Comparison of ENCODE assay signal across 9 mouse cellular contexts in genomic region chr13:36506315-36506714, GRCm38 (mm10).
A peak's percentile ranks its signal among the peaks of the same experiment; 100 is the strongest.
DNase-seq lines count a peak whose midpoint lies in the region; ATAC-seq lines count a peak whose summit lies in the region.
"Had no signal": no experiment of that assay in that cellular context is flagged by ENCODE, and none has a peak within 500 bp of the region (broad histone marks: within the 10 kb centered on the region; RNA-seq: fewer than 3 reads in every experiment).

No protein-coding gene starts in this region.

- no peak overlapping the region for H3K9ac ChIP-seq in heart, embryonic 11.5 days (ENCODE audit: low read depth, low read length)
- H3K9ac ChIP-seq: limb, embryonic 15.5 days had no signal

- H3K27me3 ChIP-seq in heart, embryonic 11.5 days (ENCODE audit: control insufficient read depth, insufficient read depth, low read length) = no peaks in the 10 kb centered on the region
- H3K27me3 ChIP-seq: limb, embryonic 15.5 days had no signal

- no peak for ATAC-seq in heart, embryonic 11.5 days (replicated peaks; ENCODE audit: insufficient number of reproducible peaks, low FRiP score, low TSS enrichment)
- no peak for ATAC-seq in erythroid progenitor cell, adult 5-6 weeks (replicated peaks; ENCODE audit: low FRiP score, poor library complexity, severe bottlenecking)

- no peak overlapping the region for H3K4me2 ChIP-seq in heart, embryonic 11.5 days
- H3K4me2 ChIP-seq: limb, embryonic 15.5 days had no signal

- H3K27ac ChIP-seq in heart, embryonic 11.5 days (ENCODE audit: low read depth, low read length) = no peak overlapping the region
- H3K27ac ChIP-seq: limb, embryonic 15.5 days had no signal

- H3K9me3 ChIP-seq in heart, embryonic 11.5 days (replicated peaks; ENCODE audit: control insufficient read depth, low read length) = no peaks in the 10 kb centered on the region
- H3K9me3 ChIP-seq: limb, embryonic 15.5 days had no signal

- WGBS in heart, embryonic 11.5 days (ENCODE audit: insufficient replicate concordance) = 78% methylated on average over 5 of the region's 5 CpGs

- peaks cover 5% of the 10 kb centered on the region; the same call in 1 of the 2 replicates for H3K4me1 ChIP-seq in heart, embryonic 11.5 days (ENCODE audit: control insufficient read depth, insufficient read depth, low read length)
- H3K4me1 ChIP-seq: limb, embryonic 15.5 days had no signal

- intact Hi-C loops in heart, postnatal 25 days (cut with DNase I) = no loop called here

- H3K36me3 ChIP-seq in heart, embryonic 11.5 days (ENCODE audit: control insufficient read depth, insufficient read depth, low read length) = no peaks in the 10 kb centered on the region
- H3K36me3 ChIP-seq: limb, embryonic 15.5 days had no signal

- H3K4me3 ChIP-seq in heart, embryonic 11.5 days (ENCODE audit: low read depth, low read length) = no peak overlapping the region
- H3K4me3 ChIP-seq: limb, embryonic 15.5 days had no signal

- DNase-seq in heart, adult 18-20 months = peak; percentile 48 to 66
- DNase-seq in frontal cortex, adult 2 months (ENCODE audit: extremely low spot score in 1 of 2, low spot score in 1 of 2) = peak; percentile 55 to 74
- DNase-seq in heart, postnatal 25 days (ENCODE audit: low spot score) = peak; percentile 31
- DNase-seq in lung, postnatal 4 days = peak; percentile 28 to 57
- no peak for DNase-seq in spleen, postnatal 10 days (ENCODE audit: low spot score in 2 of 2)
- no peak for DNase-seq in embryo, embryonic 10.5 days (ENCODE audit: low spot score)

Comparison
In these comparisons a context has a peak if more than half of its experiments do, and no peak if none do; other contexts are left out.
1. DNase-seq: peak in heart, adult 18-20 months (2 of 2), frontal cortex, adult 2 months (2 of 2), heart, postnatal 25 days (single experiment) and lung, postnatal 4 days (2 of 2); none in spleen, postnatal 10 days (0 of 2) and embryo, embryonic 10.5 days (single experiment).